Mouse (Mus musculus): ENCODE results near the gene Samd3. TPM values are rescaled to one million over a fixed set of nuclear protein-coding genes. Genes with fewer than 3 reads are reported as not detected.

The Samd3 gene
- total RNA-seq (2021): not detected
- long read RNA-seq, experiment 1: 0 reads
- long read RNA-seq, experiment 2: 0 reads

DNA sequence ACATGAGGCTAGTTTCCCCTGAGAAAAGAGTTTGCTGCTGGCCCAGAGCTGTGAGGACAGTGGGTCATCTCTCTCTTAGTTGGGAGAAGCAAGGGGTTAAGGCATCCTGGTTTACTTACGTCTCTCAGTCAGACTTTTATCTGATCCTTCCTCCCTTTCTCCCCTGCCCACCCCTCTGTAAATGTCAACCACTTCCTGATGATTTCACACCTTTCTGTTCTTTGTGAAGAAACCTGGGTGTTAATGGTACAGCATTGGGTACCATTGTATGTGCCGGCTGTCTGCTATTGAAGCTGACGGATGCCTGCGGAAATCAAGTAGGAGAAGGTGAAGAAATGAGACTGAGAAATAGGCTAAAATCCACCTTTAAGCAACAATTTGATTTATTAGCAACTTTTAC, at the start of gene Samd3:
Gene Samd3 (plus strand): TSS at position 220 of the 400 bp plus-strand sequence.
- DNase-seq: no peak

DNA sequence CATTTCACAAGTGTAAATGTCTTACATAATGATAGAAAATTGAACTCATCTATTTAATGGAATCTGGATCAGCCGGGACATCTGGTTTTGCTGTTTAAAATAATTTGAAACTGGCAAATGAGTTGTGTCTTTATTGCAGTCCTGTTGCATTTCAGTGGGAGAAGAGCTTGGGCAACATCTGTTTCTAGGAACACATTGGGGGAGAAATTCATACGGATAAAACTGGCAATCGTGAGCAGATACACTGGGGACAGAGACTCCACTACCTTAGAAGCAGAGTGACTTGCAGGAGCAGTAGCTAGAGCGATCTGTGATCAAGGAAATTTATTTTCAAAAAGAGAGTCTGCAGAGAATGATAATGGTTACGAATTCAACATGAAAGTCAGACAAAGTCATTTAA, 44.2 kb upstream of the Samd3 start:
- DNase-seq: no peak

DNA sequence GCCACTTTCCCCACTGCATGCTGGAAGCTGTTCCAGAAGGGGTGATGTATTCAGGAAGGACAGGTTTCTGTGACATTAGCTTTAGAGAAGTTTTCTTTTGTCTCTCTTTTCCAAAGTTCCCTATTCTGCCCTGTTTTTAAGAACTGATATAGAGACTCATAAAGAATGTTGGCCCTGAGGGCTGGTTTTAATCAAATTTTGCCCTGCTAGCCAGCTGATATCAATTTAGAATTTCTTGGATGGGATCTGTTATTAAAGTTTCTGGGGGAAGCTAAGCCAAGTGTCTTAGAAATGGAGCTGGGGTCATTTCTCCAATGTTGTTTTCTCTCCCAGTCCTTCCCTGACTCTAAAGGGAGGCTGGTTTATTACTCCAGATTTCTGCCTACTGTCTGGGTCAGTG, 38.7 kb upstream of the Samd3 start:
- DNase-seq: no peak

DNA sequence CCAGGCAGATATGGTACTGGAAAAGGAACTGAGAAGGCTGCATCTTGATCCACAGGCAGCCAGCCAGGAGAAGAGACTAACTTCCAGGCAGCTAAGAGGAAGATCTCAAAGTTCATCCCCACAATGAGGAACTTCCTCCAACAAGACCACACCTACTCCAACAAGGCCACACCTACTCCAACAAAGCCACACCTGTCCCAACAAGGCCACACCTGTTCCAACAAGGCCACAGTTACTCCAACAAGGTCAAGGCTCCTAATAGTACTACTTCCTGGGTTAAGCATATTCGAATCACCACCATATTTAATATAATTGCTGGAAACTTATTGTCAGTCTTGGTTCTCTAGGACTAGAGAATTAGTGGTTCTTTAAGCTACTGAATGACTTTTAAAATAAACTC, 34.6 kb upstream of the Samd3 start:
- DNase-seq: no peak

DNA sequence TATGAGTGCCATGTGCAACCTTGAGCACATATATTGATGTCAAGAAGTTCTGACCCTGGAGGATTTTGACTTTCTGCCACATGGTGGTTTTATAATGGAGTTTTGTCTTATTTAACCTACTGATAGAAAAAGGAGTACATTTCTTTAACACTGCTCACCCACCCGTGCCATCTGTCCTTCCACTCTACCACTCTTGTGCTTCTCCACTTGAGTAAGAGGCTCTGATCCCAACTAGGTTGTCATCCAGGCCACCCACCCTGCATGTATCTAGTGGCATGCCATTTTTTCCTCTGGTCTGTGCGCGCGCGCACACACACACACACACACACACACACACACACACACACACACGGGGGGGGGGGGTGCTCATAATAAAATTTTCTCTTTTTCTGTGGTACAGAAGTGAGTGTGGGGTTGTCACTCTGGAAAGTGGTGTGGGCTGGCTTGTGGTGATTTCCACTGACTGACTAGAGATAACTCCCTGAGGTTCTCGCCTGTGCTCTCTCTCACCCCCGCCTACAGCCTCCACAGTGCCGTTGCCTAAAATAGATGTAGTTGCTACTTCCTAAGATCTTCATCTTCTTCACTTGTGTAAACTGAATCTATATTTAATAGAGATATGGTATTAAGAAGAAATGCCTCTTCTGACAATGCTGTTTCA, 26.7 kb upstream of the Samd3 start:
- no peak for DNase-seq

DNA sequence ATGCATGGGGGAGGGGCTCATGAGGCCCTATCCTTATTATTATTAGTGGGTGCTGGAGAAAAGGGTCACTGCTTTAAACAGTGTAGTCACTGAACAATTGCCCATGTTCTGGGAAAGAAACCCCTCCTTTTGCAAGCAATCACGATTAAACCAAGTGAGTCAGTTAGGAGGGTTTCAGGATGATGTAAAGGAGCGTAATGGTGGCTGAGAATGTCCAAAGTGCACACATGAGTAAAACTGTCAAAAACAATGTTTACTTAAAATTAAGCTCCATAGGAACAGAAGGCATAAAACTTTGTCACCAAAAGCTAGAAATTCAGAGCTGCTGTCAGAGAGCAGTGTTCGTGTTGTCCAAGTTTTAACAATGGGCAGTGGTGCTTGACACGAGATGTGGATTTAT, 8.8 kb upstream of the Samd3 start:
- no peak for DNase-seq

DNA sequence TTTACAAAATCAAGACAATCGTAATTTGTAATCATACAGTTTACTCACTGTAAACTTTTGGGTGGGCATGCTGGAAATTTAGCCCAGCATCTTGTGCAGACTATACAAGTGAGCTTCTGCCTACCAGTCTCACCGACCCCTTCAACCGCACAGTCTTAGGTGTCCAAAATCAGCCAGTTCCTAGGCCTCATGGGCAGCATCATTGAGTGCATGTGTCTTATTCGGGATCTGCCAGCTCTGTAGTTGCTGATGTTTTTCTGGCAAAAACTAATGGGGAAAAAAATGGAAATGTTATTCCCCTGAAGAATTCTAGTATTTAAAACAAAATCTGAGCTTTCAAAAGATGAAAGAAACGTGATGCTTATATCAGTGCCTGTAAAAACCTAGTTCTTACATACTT, 3.3 kb upstream of the Samd3 start:
- no peak for DNase-seq

DNA sequence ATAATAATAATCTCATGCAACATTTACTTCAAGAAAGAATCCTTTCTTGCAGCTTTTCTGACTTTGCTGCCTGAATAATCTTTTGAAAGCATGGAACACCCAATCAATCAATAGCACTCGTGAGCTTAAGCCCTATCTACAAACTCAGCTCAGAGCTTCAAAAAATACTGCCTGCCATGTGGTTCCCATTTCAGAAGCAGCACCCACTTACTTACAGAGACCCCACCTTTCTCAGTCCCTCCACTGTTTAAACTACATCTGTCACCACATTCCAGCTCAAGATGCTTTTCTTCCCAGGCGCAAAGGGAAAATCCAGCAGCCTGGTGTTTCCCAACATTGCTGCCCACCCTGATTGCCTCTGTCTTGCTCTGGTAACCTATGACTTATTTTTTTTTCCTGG, 2.8 kb upstream of the Samd3 start:
- no peak for DNase-seq

DNA sequence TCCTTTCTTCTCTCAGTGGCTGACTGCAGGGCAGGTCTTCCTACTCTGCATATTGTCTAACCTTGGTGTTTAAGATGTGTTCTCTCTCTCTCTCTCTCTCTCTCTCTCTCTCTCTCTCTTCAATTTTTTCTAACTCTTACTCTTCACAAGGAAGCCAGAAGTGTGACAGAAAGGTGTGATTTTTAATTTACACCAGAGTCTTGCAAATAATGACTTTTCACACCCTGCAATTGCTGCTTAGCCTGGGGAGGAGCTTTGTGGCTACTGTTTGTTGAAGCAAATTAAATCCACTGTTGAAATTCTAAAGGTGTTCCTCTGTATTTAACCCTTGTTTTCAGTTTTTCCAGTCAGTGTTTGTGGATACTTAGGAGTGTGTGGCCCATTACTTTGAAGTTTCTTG, 1.3 kb upstream of the Samd3 start:
- DNase-seq: no peak

DNA sequence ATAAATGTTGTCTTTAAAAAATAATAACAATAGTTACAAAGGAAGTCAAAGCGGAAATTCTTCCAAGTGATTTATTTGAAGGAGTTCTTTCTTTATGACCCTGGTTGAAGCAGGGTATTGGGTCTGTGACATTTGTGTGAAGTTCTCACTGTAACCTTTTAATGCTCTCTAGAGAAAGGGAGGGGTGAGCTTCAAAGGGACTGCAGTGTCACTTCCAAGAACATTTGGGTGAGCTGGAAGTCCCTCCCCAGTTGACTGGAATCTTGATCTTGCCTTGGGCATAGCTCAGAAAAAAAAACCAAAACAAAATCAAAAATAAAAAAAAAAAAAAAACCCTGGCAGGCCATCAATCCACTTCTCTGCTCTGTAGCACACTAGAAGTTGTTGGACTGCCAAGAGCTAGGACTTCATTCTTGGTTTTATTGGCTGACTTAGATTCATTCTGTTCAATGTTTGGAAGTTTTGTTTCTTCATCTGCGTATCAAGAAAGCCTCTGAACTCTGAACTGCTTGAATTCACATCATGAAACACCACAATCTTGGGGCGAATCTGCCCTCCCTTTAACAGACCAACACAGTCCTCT, 2.7 kb downstream of the Samd3 start:
- DNase-seq: no peak

DNA sequence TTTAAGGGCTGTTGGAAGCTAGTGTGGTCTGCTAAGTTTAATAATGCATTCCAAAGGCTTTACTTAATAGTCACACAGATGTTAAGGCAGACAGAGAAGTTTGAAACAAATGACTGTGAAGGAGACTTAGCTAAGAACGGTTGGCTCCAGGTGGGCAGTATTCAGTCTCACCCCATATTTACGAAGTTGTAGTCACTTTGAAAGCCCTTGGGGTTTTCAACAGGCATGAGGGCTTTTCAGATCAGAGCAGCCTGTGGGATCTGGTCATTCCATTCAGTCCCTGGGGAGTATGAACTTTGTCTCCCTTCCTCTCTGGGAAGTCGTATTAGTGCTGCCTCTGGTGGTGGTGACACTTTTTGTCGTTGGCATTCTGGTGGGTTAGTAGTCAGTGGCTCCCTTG, 9.1 kb downstream of the Samd3 start:
- no peak for DNase-seq

DNA sequence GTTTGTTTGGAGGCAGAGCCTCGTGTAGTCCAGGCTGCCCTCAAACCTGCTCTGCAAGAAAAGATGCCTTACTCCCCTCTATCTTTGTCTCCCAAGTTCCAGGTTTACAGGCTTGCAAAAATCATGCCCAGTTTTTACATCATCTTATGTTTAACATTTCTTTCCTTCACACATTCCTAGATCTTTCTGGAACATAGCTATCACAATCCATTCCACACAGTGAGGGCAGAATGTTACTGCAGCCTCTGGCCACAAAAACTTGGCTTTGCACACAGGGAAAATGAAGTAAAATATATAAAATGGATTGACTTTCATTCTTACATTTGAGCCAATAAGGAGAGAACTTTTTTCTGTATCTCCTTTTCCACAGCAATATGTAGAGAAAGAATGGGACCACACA, 9.6 kb downstream of the Samd3 start:
- DNase-seq: no peak

DNA sequence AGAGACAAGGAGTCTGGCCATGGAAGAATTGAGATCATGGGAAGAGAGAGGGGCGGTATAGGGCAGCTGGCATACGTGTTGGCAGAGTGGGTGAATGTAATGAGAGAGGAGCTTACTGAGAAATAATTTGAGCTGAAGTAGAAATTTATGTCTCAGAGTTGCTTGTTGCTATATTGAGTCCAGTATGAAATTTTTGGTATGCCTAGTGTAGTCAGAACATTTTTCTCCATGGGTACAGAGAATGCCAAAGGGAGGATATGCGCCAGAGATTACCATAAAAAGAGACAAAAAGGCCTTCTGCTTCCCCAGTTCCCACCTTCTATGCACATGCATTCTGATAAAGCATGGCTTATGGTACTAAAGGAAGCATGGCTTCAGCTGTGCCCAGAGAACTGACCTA, 13.7 kb downstream of the Samd3 start:
- DNase-seq: no peak

DNA sequence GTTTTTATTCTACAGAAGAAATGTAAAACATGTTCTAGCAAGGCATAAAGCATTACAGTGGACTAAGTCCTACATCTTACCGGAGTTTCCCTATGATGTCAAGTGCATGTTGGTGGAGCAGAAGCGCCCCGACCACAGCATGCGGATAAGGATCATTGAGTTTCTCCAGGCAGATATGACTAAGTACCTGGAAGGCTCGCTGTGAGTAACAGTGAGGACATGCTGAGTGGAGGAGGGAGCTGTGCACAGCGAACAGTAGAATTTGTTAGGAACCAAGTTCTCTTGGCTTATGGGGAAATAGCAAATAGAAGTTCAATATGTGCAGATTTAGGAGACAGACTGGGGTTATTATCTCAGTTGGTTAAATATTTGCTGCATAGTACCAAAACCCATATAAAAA, 15.0 kb downstream of the Samd3 start:
- DNase-seq: no peak

DNA sequence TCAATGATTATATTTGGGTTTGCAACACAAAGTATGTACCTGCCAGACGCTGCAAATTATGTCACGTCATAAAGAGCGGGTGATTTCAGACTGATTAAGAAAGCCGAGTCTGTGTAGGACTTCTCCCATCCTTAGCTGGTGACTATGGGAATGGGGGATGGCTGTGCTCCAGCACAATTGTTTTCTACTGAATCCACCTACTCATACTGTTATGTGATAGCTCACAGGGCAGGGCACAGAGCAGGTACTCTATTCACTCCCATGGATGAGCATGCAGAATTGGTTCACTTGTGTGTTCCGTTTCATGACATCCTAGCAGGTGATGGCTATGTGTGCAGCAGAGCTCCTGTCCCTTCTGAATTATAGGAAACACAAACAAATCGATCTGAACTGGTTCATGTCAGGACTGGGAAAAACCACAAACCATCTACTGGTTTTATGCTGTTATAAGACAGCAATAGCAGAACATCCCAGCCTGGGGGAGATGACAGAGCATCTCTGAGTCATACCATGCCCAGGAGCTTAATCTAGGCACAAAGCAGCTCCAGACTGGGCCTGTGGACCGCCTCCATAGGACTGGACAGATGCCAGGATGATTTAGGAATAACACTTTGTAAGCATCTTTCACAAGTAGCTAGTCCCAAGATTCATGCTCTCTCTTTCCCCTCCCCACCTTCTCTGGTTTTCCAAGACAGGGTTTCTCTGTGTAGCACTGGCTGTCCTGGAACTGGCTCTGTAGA, 20.1 kb downstream of the Samd3 start:
- no peak for DNase-seq

DNA sequence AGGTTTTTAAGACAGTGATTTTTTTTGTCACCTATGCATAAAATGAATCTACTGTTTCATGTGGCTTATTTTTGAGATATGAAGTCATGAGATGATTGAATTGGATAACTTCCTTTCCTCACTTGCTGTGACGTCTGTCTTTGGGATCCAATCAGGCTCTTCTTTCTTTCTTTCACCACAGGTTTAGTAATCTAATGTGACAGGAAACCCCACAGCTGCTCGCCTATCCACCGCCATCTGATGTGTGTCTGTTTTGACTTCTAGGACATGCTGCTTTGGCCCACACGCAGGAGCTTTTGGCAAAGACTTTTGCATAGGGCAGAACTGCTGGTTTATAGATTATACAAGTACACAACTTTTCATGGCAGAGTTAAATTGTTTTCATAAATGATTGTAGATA, 30.4 kb downstream of the Samd3 start:
- no peak for DNase-seq

DNA sequence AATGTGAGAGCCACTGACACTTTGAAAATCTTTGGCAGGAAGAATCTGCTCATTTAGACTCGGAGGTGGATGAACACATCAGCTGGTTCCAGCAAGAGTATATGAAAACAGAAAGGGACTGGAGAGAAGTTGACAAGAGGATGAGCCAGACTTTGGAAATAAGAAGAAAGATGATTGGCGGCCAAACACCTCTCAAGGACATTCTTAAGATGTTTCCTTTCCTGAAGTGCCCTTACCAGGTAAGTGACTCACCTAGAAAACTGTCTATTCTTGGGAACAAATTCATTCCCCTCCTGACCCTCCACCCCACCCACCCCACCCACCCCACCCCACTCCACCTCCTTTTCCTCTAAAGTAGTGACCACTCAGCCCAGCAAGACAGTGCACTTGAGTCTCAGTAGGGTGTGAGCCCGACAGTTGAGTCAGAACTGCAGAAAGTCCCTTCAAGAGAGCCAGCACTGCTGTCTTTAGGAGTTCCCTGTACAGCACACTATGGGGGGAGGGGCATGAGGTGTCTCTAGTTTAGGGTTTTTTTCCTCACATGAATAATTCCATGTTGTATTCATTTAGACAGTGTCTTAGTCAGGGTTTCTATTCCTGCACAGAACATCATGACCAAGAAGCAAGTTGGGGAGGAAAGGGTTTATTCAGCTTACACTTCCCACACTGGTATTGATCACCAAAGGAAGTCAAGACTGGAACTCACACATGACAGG, 34.4 kb downstream of the Samd3 start:
- no peak for DNase-seq

DNA sequence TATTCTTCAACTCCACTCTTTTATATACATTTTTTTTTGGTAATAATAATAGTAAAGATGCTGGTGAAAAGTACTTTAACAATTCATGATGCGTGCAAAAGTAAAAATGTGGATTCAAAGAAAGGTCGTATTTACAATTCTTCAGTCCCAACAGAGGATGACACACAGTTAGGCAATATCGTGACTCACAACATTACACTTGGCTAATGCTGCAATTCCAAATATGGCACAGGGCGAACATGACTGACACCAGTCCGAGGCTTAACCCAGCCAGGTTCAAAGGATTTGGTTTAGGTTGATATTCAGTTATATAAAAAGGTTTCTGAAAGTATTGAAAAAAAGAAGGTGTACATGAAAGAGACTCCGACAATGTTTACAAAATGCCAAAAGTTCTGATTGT, 45.9 kb downstream of the Samd3 start:
- no peak for DNase-seq

DNA sequence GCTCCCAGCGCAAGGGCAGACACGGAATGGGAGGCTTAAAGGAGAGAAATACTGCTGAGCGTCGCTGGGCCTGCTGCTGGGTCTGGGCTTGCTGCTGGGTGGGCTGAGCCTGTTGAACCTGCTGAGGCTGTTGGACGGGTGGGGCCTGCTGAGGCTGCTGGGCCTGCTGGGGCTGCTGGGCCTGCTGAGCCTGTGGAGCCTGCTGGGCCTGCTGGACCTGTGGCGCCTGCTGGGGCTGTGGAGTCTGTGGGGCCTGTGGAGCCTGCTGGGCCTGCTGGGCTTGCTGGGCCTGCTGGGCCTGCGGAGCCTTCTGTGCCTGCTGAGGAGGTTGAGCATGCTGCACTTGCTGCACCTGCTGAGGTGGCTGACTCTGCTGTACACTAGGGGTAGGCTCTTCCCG, 50.5 kb downstream of the Samd3 start:
- DNase-seq: no peak

DNA sequence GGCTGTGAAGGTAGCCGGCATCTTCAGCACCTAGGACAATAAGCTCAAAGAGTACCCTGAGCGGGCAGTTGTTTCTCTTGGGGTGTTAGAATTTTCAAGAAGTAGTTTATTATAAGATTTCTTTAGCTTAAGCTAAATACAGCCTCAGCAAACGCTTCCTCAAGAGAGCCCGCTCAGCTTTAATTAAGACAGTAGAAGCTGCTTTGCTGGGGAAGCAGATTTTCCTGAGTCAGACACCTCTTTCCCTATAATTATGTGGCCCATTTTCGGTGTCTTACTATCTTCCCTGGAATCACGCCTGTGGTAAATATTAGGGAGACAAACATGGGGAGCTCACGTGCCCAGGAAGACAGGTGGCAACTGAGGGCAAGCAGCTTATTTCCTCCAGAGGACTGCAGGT, 57.6 kb downstream of the Samd3 start:
- DNase-seq: no peak

DNA sequence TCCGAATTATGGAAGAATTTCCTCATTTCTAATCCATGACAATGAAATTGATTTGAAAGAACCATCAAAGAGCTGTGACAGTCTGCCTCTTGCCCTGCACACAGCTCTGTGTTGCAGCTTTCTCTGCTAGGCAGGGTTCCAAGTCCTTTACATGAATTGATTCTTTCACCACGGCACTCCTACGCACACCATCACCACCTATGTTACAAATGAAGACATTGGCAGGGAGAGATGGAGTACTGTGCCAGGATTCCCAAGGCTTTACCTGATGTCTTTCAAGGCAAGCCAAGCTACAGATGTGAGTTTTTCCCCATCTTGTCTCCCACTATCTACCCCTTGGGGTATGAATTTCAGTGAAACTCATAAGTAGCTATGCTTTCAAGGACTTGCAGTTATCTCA, 67.7 kb downstream of the Samd3 start:
- DNase-seq: no peak

DNA sequence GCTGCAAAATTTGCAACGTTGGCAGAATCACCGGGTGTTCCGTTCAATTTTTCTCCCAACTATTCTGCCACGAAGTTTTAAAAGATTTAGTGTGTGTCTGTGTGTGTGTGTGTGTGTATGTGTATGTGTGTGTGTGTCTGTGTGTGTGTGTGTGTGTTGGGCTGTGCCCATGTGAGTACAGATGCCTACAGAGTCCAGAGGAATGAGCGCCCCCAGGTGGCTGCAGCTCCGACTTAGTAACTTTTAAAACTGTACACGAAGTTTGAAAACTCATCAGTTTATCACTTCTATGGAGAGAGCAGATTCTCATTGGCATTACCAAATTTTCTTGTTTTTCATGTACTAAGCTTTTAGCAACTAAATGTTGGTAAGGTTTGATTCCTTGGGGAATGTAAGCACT, 68.1 kb downstream of the Samd3 start:
- DNase-seq: no peak

DNA sequence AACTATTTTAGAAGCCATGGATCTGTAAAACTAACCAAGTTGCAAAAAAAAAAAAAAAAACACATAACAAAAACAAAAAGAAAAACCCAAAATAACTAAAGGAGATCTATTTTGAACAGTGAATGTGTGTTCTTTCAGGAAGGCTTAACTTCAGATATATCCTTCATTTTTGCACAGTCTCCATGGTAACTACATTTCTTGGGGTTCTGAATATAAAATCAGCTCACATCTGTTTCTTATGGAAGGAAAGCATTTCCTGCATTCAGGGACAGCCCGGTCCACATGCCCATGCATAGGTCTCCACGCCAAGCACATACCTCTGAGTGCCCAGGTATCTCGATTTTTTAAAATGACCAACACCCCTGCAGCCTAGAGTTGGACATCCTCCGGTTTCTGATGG, 72.8 kb downstream of the Samd3 start:
- DNase-seq: no peak
